Mouse (Mus musculus) mature B cell (primary cell): ENCODE measurements around the gene Zfp82.
"Not testable (repeated sequence)": the region's sequence is repeated elsewhere in the genome, so short reads cannot be mapped to it uniquely, and the experiment has no call there.

Experiments
- in situ Hi-C: fragments of 300-500 bp; cut with MboI; formaldehyde crosslinking; loops from 2 replicates; pipeline ENCODE4 v1.14.3; 2019

Gene Zfp82

GRCm38 (mm10) chr7:30072146-30073028, at the start of gene Zfp82:
Gene Zfp82 (minus strand): TSS chr7:30072900.
- in situ Hi-C loops: no loop called here

- in situ Hi-C loops: no loop called here
These were observed 49.5 kb upstream of the Zfp82 start for GRCm38 (mm10) chr7:30122188-30122530.

GRCm38 (mm10) chr7:30121308-30122187, 48.8 kb upstream of the Zfp82 start, which contains the start of gene Zfp382:
Gene Zfp382 (plus strand): TSS chr7:30121942.
- in situ Hi-C loops: no loop called here

- in situ Hi-C loops: not testable (repeated sequence)
These were observed 45.2 kb upstream of the Zfp82 start for GRCm38 (mm10) chr7:30117935-30118334.

- in situ Hi-C loops: no loop called here
These were observed 43.4 kb upstream of the Zfp82 start for GRCm38 (mm10) chr7:30116076-30116475.

- in situ Hi-C loops: no loop called here
These were observed 26.6 kb upstream of the Zfp82 start for GRCm38 (mm10) chr7:30099297-30099696.

GRCm38 (mm10) chr7:30095551-30096125, 22.9 kb upstream of the Zfp82 start:
- in situ Hi-C loops: no loop called here

GRCm38 (mm10) chr7:30094646-30095429, 22.1 kb upstream of the Zfp82 start, which contains the start of gene Zfp260:
Gene Zfp260 (plus strand): TSS chr7:30094777.
- in situ Hi-C loops: no loop called here

- in situ Hi-C loops: no loop called here
These were observed 21.3 kb upstream of the Zfp82 start for GRCm38 (mm10) chr7:30093918-30094415.

- in situ Hi-C loops: no loop called here
These were observed 20.0 kb upstream of the Zfp82 start for GRCm38 (mm10) chr7:30092666-30093065.

- in situ Hi-C loops: no loop called here
These were observed 18.4 kb upstream of the Zfp82 start for GRCm38 (mm10) chr7:30090970-30091585.

GRCm38 (mm10) chr7:30090092-30090969, 17.6 kb upstream of the Zfp82 start, which contains the start of the genes Gm26920 and Zfp566:
Gene Gm26920 (minus strand): TSS chr7:30090410.
Gene Zfp566 (minus strand): TSS chr7:30090527.
- in situ Hi-C loops: no loop called here

- in situ Hi-C loops: no loop called here
These were observed 16.7 kb upstream of the Zfp82 start for GRCm38 (mm10) chr7:30089405-30089804.

- in situ Hi-C loops: no loop called here
These were observed 13.8 kb upstream of the Zfp82 start for GRCm38 (mm10) chr7:30086524-30086923.

GRCm38 (mm10) chr7:30064622-30065021, 8.1 kb downstream of the Zfp82 start:
- in situ Hi-C loops: no loop called here

- in situ Hi-C loops: no loop called here
These were observed 10.2 kb downstream of the Zfp82 start for GRCm38 (mm10) chr7:30062478-30062877.

- in situ Hi-C loops: no loop called here
These were observed 12.4 kb downstream of the Zfp82 start for GRCm38 (mm10) chr7:30060341-30060740.

GRCm38 (mm10) chr7:30053591-30053990, 19.1 kb downstream of the Zfp82 start:
- in situ Hi-C loops: no loop called here

GRCm38 (mm10) chr7:30050882-30051548, 21.7 kb downstream of the Zfp82 start, which contains the start of gene Zfp14:
Gene Zfp14 (minus strand): TSS chr7:30051380.
- in situ Hi-C loops: no loop called here
